Mouse (Mus musculus): ENCODE data around the gene Dennd1a.

Dennd1a gene

GRCm38 (mm10) chr2:38161484-38161883 is 125.7 kb downstream of the Dennd1a start:
- DNase-seq, result no peak

- no peak for DNase-seq
Observed at GRCm38 (mm10) chr2:38159736-38160135, 127.5 kb downstream of the Dennd1a start.

- DNase-seq, result no peak
Observed at GRCm38 (mm10) chr2:38157002-38157401, 130.2 kb downstream of the Dennd1a start.

- no peak for DNase-seq
Observed at GRCm38 (mm10) chr2:38156001-38156400, 131.2 kb downstream of the Dennd1a start.

GRCm38 (mm10) chr2:38144831-38145230 is 142.4 kb downstream of the Dennd1a start:
- no peak for DNase-seq

- no peak for DNase-seq
Observed at GRCm38 (mm10) chr2:38144067-38144779, 143.0 kb downstream of the Dennd1a start.

GRCm38 (mm10) chr2:38142905-38143304 is 144.3 kb downstream of the Dennd1a start:
- no peak for DNase-seq

GRCm38 (mm10) chr2:38142210-38142609 is 145.0 kb downstream of the Dennd1a start:
- no peak for DNase-seq

GRCm38 (mm10) chr2:38139536-38139935 is 147.7 kb downstream of the Dennd1a start:
- DNase-seq, result no peak

GRCm38 (mm10) chr2:38137086-38137485 is 150.1 kb downstream of the Dennd1a start:
- no peak for DNase-seq

GRCm38 (mm10) chr2:38135427-38135826 is 151.8 kb downstream of the Dennd1a start:
- no peak for DNase-seq

GRCm38 (mm10) chr2:38133036-38133825 is 154.0 kb downstream of the Dennd1a start:
- DNase-seq, result no peak

GRCm38 (mm10) chr2:38132233-38132822 is 154.9 kb downstream of the Dennd1a start:
- no peak for DNase-seq

- no peak for DNase-seq
Observed at GRCm38 (mm10) chr2:38131538-38131937, 155.7 kb downstream of the Dennd1a start.

- DNase-seq, result no peak
Observed at GRCm38 (mm10) chr2:38129961-38130802, 157.0 kb downstream of the Dennd1a start.

GRCm38 (mm10) chr2:38126383-38126732 is 160.8 kb downstream of the Dennd1a start:
- DNase-seq, result no peak

- no peak for DNase-seq
Observed at GRCm38 (mm10) chr2:38125671-38126382, 161.4 kb downstream of the Dennd1a start.

GRCm38 (mm10) chr2:38124727-38125126 is 162.5 kb downstream of the Dennd1a start:
- DNase-seq, result no peak

- no peak for DNase-seq
Observed at GRCm38 (mm10) chr2:38115000-38115399, 172.2 kb downstream of the Dennd1a start.

GRCm38 (mm10) chr2:38111655-38112351 is 175.4 kb downstream of the Dennd1a start:
- DNase-seq, result no peak

- DNase-seq, result no peak
Observed at GRCm38 (mm10) chr2:38108586-38108985, 178.6 kb downstream of the Dennd1a start.

- no peak for DNase-seq
Observed at GRCm38 (mm10) chr2:38102674-38103073, 184.5 kb downstream of the Dennd1a start.

All from thymus, postnatal 36 days (tissue).